Mouse (Mus musculus) cortical plate, adult 2 months (tissue): Measurements from ENCODE around the gene Cd59a.

ENCODE experiments used
- CTCF ChIP-seq: fragments of 200-500 bp; IDR thresholded peaks from 2 replicates; pipeline ENCODE4 v1.5.1; 2011; ENCODE audit warnings: mild to moderate bottlenecking, control low read depth, low read length; ENCODE audit not compliant: insufficient read depth; ENCODE audit errors: extremely low read depth
- POLR2A ChIP-seq: fragments of 200-500 bp; IDR thresholded peaks from 2 replicates; pipeline ENCODE4 v1.6.1; 2011; ENCODE audit warnings: mild to moderate bottlenecking, low read length, control low read depth; ENCODE audit not compliant: insufficient read depth; ENCODE audit errors: extremely low read depth

DNA sequence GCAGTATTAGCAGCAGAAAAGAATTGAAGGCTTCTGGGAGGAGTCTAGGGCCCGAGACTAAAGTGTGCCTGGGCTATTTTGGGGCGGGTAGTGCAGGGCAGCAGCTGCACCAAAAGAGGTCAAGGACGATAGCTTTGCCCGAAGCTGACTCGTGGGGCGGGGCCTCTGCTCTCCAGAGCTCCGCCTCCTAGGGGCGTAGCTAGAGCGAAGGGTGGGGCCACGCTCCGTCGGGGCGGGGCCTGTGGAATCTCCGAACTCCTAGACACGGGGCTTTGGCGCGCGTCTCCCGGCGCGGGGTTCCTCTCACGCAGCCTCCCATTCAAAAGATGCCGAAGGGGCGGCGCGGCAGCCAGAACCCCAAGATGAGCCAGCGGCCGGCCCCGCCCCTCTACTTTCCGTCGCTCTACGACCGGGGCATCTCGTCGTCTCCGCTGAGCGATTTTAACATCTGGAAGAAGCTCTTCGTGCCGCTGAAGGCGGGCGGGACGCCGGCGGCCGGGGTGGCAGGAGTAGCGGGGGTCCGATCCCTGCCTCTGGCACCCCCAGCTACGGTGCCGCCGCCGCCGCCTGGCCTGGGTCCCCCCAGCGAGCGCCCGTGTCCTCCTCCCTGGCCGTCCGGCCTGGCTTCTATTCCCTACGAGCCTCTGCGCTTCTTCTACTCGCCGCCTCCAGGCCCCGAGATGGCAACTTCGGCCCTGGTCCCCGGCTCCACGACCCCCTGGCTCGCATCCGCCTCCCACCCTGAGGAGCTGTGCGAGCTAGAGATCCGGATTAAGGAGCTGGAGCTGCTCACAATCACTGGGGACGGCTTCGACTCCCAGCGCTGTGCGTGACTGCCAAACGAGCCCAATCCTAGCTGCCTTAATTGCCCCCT lies 27.1 kb downstream of the Cd59a start, which contains the start of gene A930018P22Rik:
- peak; percentile 30; the same call in 1 of the 2 replicates for TF ChIP-seq POLR2A
- TF ChIP-seq CTCF, result no peak
